Mouse (Mus musculus) E14TG2a.4 (cell line): ENCODE data around the gene Zfp92.

Experiments used
- CTCF ChIP-seq: conservative IDR thresholded peaks from 2 replicates; pipeline ENCODE4 v1.5.1; 2014; ENCODE audit warnings: low read length
- NANOG ChIP-seq: IDR thresholded peaks from 2 replicates; pipeline ENCODE4 v1.6.1; 2014; ENCODE audit warnings: borderline replicate concordance, low read length, mixed read lengths

DNA sequence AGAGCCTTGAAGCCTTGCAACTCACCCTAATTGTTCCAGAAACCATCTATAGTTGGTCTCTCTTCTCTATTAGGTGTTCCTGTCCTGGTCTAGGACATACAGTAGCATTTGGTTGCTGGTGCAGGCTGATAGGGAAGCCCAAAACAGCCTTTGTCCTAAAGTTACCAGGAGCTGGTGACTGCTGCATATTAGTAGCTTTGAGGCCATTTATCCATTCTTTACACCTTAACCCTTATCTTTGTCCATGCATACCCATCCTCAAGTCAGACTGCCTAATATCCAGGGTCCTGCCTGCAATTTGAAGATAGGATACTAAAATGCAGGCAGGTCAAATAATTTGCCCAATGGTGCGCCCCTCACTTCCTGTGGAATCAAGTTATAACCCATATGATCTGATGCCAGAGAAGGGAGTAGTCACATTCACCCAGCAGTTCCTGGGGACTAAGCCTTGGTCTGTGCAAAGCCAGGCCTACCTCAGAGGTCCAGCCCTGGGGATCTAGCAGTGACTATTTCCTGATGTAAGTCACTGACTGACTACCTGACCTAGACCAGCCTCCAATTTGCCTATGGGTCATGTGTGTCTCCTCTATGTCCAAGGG, 64.9 kb downstream of the Zfp92 start:
- TF ChIP-seq CTCF, result no peak
- TF ChIP-seq NANOG, result no peak
